Mouse (Mus musculus): ENCODE measurements around the gene Kpna4. TPM values are rescaled to one million over a fixed set of nuclear protein-coding genes. Genes with fewer than 3 reads are reported as not detected.

Kpna4 gene
- 18.9 and 19.1 TPM in 2 replicates for polyA plus RNA-seq (2015; fragmentation: Nextera tagmentation; extraction: Ambion mirVana)

DNA sequence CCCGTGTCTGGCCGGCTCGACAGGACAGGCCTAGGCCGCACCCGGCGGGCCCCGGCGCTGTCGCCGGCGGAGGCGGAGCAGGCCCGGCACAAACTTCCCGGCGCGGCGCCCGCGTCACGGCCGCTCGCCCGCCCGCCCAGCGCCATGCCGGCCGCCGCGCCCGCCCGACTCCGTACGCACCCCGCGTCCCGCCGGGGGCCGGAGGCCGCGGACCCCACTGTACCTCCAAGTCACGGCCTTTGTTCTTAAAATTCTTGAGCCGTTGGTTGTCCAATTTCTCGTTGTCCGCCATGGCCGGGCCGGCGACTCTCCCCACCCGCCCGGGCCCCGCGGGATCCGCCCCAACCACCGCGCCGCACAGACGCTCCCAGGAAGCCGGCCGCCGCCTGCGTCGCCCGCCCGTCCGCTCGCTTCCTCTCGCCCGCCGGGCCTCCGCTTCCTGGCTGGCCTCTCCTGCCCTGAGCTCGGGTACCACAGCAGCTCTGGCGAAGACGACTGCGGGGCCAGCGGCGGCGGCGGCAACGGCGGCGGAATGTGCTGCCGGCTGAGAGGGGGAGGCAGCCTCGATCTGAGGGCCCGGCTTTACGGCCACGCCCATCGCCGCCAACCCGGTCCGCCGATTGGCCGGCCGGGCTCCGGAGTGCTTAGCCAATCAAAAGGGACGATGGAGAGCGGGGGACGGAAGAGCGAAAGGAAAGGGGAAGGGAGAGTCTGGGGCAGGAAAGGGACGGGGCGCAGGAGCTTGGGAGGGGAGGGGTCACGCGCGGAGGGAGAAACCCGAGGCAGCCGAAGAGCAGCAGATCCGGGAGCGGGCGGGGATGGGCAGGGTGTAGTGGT is at the start of gene Kpna4:
Kpna4 (minus strand) TSS at position 605 of the 837 bp plus-strand sequence.
- Histone ChIP-seq H3K9me3 (ENCODE audit: control insufficient read depth, low read length) (no peaks in the 10 kb centered on the region), H3K4me2 (ENCODE audit: low read depth, low read length) (peak within 1 kb of the TSS; percentile 84), H3K27ac (ENCODE audit: low read length) (peak within 1 kb of the TSS; percentile 89), H3K36me3 (ENCODE audit: control insufficient read depth, insufficient read depth, low read length) (no peaks in the 10 kb centered on the region), H3K27me3 (replicated peaks; ENCODE audit: control insufficient read depth, insufficient read depth, low read length) (no peaks in the 10 kb centered on the region), H3K4me1 (ENCODE audit: control insufficient read depth, insufficient read depth, low read length) (peaks cover 5% of the 10 kb centered on the region; the same call in 1 of the 2 replicates), H3K9ac (ENCODE audit: low read depth, low read length) (peak within 1 kb of the TSS; percentile 85), H3K4me3 (ENCODE audit: low read length) (peak within 1 kb of the TSS; percentile 94)
- WGBS: under 1% methylated on average over 99 of the region's 107 CpGs
- peak; percentile 98 for ATAC-seq

DNA sequence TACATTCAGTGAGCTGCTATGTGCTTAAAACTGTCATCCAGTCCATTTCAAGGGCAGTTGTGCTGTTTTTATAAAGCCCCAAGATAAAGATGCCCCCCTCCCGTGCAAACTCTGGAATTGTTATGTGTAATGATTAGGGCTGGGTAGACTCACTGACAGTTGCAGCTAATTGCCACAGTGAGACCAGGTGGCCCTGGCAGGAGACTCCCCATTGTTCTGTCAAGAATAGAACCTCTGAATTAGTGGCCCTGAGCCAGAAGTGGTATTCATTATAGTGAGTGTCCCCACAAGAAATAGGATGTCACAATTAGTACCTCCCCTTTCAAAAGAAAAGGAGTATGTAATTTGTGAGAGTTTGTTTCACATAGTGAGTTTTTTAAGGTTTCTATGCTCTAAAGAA is 48.3 kb upstream of the Kpna4 start:
- 12% methylated on average over 1 of the region's 1 CpGs for WGBS
- H3K4me1 ChIP-seq (ENCODE audit: control insufficient read depth, insufficient read depth, low read length): no peaks in the 10 kb centered on the region
- no peak for ATAC-seq

GRCm38 (mm10) chr3:69171123-69171522 is 44.2 kb upstream of the Kpna4 start:
- no peak overlapping the region for H3K4me3 ChIP-seq (ENCODE audit: low read length)
- no peaks in the 10 kb centered on the region for H3K27me3 ChIP-seq (replicated peaks; ENCODE audit: control insufficient read depth, insufficient read depth, low read length)
- no peaks in the 10 kb centered on the region for H3K9me3 ChIP-seq (ENCODE audit: control insufficient read depth, low read length)
- H3K4me1 ChIP-seq (ENCODE audit: control insufficient read depth, insufficient read depth, low read length): no peaks in the 10 kb centered on the region
- no peaks in the 10 kb centered on the region for H3K36me3 ChIP-seq (ENCODE audit: control insufficient read depth, insufficient read depth, low read length)
- H3K27ac ChIP-seq (ENCODE audit: low read length): no peak overlapping the region
- no peak for ATAC-seq
- no peak overlapping the region for H3K9ac ChIP-seq (ENCODE audit: low read depth, low read length)
- WGBS: 58% methylated on average over 4 of the region's 4 CpGs
- H3K4me2 ChIP-seq (ENCODE audit: low read depth, low read length): no peak overlapping the region

More for the DNA sequence above, 48.3 kb upstream of the Kpna4 start:
- Histone ChIP-seq H3K27me3 (replicated peaks; ENCODE audit: control insufficient read depth, insufficient read depth, low read length) (no peaks in the 10 kb centered on the region), H3K9me3 (ENCODE audit: control insufficient read depth, low read length) (no peaks in the 10 kb centered on the region), H3K4me2 (ENCODE audit: low read depth, low read length) (no peak overlapping the region), H3K36me3 (ENCODE audit: control insufficient read depth, insufficient read depth, low read length) (no peaks in the 10 kb centered on the region), H3K9ac (ENCODE audit: low read depth, low read length) (no peak overlapping the region), H3K27ac (ENCODE audit: low read length) (no peak overlapping the region), H3K4me3 (ENCODE audit: low read length) (no peak overlapping the region)

DNA sequence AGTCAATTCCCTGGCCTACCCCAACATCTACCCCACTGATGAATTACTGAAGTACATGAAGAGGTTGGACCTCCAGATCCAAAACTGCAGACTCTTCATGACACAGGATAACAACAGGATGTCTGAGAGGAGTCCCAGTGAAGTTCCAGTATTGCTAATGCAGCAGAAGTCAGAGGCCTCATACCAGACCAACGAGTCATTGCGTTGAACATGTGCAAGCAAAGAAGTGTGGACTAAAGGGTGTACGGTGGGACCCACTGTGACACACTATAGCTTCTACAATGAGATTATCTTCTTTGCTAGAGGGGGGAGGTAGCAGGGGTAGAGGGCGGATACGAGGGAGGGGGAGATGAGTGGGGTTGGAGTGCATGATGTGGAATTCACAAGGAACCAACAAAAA is 42.9 kb upstream of the Kpna4 start:
- Histone ChIP-seq H3K27me3 (replicated peaks; ENCODE audit: control insufficient read depth, insufficient read depth, low read length) (no peaks in the 10 kb centered on the region), H3K9ac (ENCODE audit: low read depth, low read length) (no peak overlapping the region), H3K4me1 (ENCODE audit: control insufficient read depth, insufficient read depth, low read length) (no peaks in the 10 kb centered on the region), H3K9me3 (ENCODE audit: control insufficient read depth, low read length) (no peaks in the 10 kb centered on the region), H3K4me3 (ENCODE audit: low read length) (no peak overlapping the region), H3K36me3 (ENCODE audit: control insufficient read depth, insufficient read depth, low read length) (no peaks in the 10 kb centered on the region), H3K4me2 (ENCODE audit: low read depth, low read length) (no peak overlapping the region), H3K27ac (ENCODE audit: low read length) (no peak overlapping the region)
- ATAC-seq: no peak
- 75% methylated on average over 5 of the region's 5 CpGs for WGBS

- Histone ChIP-seq H3K4me3 (ENCODE audit: low read length) (no peak overlapping the region), H3K9ac (ENCODE audit: low read depth, low read length) (no peak overlapping the region), H3K27me3 (replicated peaks; ENCODE audit: control insufficient read depth, insufficient read depth, low read length) (no peaks in the 10 kb centered on the region), H3K36me3 (ENCODE audit: control insufficient read depth, insufficient read depth, low read length) (no peaks in the 10 kb centered on the region), H3K9me3 (ENCODE audit: control insufficient read depth, low read length) (no peaks in the 10 kb centered on the region), H3K4me1 (ENCODE audit: control insufficient read depth, insufficient read depth, low read length) (no peaks in the 10 kb centered on the region), H3K4me2 (ENCODE audit: low read depth, low read length) (no peak overlapping the region), H3K27ac (ENCODE audit: low read length) (no peak overlapping the region)
- 91% methylated on average over 9 of the region's 9 CpGs for WGBS
- ATAC-seq: no peak
Measured at GRCm38 (mm10) chr3:69168724-69169123, 41.8 kb upstream of the Kpna4 start.

GRCm38 (mm10) chr3:69163057-69163456 is 36.1 kb upstream of the Kpna4 start:
- Histone ChIP-seq H3K36me3 (ENCODE audit: control insufficient read depth, insufficient read depth, low read length) (no peaks in the 10 kb centered on the region), H3K4me1 (ENCODE audit: control insufficient read depth, insufficient read depth, low read length) (no peaks in the 10 kb centered on the region), H3K4me3 (ENCODE audit: low read length) (no peak overlapping the region), H3K4me2 (ENCODE audit: low read depth, low read length) (no peak overlapping the region), H3K27ac (ENCODE audit: low read length) (no peak overlapping the region), H3K27me3 (replicated peaks; ENCODE audit: control insufficient read depth, insufficient read depth, low read length) (no peaks in the 10 kb centered on the region), H3K9me3 (ENCODE audit: control insufficient read depth, low read length) (no peaks in the 10 kb centered on the region), H3K9ac (ENCODE audit: low read depth, low read length) (no peak overlapping the region)
- WGBS: 76% methylated on average over 6 of the region's 6 CpGs
- ATAC-seq: no peak

GRCm38 (mm10) chr3:69160429-69160828 is 33.5 kb upstream of the Kpna4 start:
- no peak overlapping the region for H3K9ac ChIP-seq (ENCODE audit: low read depth, low read length)
- H3K4me1 ChIP-seq (ENCODE audit: control insufficient read depth, insufficient read depth, low read length): no peaks in the 10 kb centered on the region
- H3K27me3 ChIP-seq (replicated peaks; ENCODE audit: control insufficient read depth, insufficient read depth, low read length): no peaks in the 10 kb centered on the region
- H3K4me2 ChIP-seq (ENCODE audit: low read depth, low read length): no peak overlapping the region
- no peak overlapping the region for H3K4me3 ChIP-seq (ENCODE audit: low read length)
- H3K9me3 ChIP-seq (ENCODE audit: control insufficient read depth, low read length): no peaks in the 10 kb centered on the region
- no peak overlapping the region for H3K27ac ChIP-seq (ENCODE audit: low read length)
- ATAC-seq: no peak
- 75% methylated on average over 1 of the region's 1 CpGs for WGBS
- H3K36me3 ChIP-seq (ENCODE audit: control insufficient read depth, insufficient read depth, low read length): no peaks in the 10 kb centered on the region

DNA sequence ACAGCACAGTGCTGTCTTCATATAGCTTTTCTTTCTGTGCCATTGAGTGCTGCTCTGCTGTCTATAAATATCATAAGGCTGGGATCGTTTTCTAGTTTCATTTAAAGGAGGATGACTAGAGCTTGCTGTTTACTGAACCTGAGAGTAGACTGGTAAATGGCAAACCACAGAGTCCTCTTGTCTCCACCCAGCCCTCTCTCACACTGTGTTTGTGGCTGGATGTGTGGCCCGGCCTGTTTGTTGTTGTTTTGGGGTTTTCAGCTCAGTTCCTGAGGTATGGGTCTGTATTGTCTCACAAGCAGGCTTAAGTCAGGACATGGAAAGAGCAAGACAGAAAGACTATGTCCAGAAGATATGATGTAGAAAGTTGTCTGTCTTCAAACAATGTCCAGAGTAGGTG is 32.6 kb upstream of the Kpna4 start:
- ATAC-seq: no peak
- WGBS: 63% methylated on average over 2 of the region's 2 CpGs
- Histone ChIP-seq H3K27ac (ENCODE audit: low read length) (no peak overlapping the region), H3K9ac (ENCODE audit: low read depth, low read length) (no peak overlapping the region), H3K4me1 (ENCODE audit: control insufficient read depth, insufficient read depth, low read length) (no peaks in the 10 kb centered on the region), H3K9me3 (ENCODE audit: control insufficient read depth, low read length) (no peaks in the 10 kb centered on the region), H3K27me3 (replicated peaks; ENCODE audit: control insufficient read depth, insufficient read depth, low read length) (no peaks in the 10 kb centered on the region), H3K36me3 (ENCODE audit: control insufficient read depth, insufficient read depth, low read length) (no peaks in the 10 kb centered on the region), H3K4me3 (ENCODE audit: low read length) (no peak overlapping the region), H3K4me2 (ENCODE audit: low read depth, low read length) (no peak overlapping the region)

- Histone ChIP-seq H3K4me3 (ENCODE audit: low read length) (no peak overlapping the region), H3K27me3 (replicated peaks; ENCODE audit: control insufficient read depth, insufficient read depth, low read length) (no peaks in the 10 kb centered on the region), H3K27ac (ENCODE audit: low read length) (no peak overlapping the region), H3K4me2 (ENCODE audit: low read depth, low read length) (no peak overlapping the region), H3K9me3 (ENCODE audit: control insufficient read depth, low read length) (no peaks in the 10 kb centered on the region), H3K4me1 (ENCODE audit: control insufficient read depth, insufficient read depth, low read length) (no peaks in the 10 kb centered on the region), H3K36me3 (ENCODE audit: control insufficient read depth, insufficient read depth, low read length) (no peaks in the 10 kb centered on the region), H3K9ac (ENCODE audit: low read depth, low read length) (no peak overlapping the region)
- WGBS: 77% methylated on average over 5 of the region's 5 CpGs
- no peak for ATAC-seq
Measured at GRCm38 (mm10) chr3:69157886-69158285, 31.0 kb upstream of the Kpna4 start.
